In the genomic region with DNA sequence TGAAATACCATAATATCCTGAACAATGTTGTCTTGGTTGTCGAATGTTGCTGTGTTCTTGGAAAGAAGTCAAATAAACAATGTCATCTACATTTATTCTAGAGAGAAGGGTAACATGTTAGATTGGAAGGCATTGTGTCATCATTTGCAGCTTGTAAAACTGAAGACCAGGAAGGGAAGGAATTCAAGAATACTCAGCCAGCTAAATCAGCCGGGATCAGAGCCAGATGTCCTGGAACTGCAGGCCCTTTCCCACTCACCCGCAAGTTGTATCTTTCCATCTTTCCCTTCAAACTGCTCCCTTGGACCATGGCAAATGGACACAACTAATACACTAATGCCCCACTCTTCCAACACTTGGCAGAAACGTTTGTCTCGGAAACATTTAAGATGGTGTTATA, we compare ENCODE assay signal across 12 mouse cellular contexts.
DNase-seq lines count a peak whose midpoint lies in the region; ATAC-seq and TF ChIP-seq lines count a peak whose summit lies in the region.
"Had no signal": no experiment of that assay in that cellular context is flagged by ENCODE, and none has a peak within 500 bp of the region (broad histone marks: within the 10 kb centered on the region; RNA-seq: fewer than 3 reads in every experiment).

No protein-coding gene starts in this region.

- DNase-seq in cerebellum, adult 11 months = peak; percentile 40
- no peak for DNase-seq in cerebellum, postnatal 4 days (ENCODE audit: low spot score in 2 of 2)
- no peak for DNase-seq in limb, embryonic 10.5 days (ENCODE audit: low spot score)
- peak; percentile 9 for DNase-seq in brain, embryonic 14.5 days (ENCODE audit: low read depth)
- peak; percentile 12 for DNase-seq in embryonic facial prominence, embryonic 14.5 days (ENCODE audit: low spot score)
- no peak for DNase-seq in heart, adult 8-10 months (ENCODE audit: low spot score)
- no peak for DNase-seq in urinary bladder, postnatal 4 days (ENCODE audit: low spot score in 2 of 2)

- H3K9me3 ChIP-seq in limb, embryonic 13.5 days = no peaks in the 10 kb centered on the region
- H3K9me3 ChIP-seq in limb, embryonic 10.5 days (replicated peaks) = no peaks in the 10 kb centered on the region
- H3K9me3 ChIP-seq in embryonic facial prominence, embryonic 14.5 days (ENCODE audit: control insufficient read depth, low read length) = no peaks in the 10 kb centered on the region
- H3K9me3 ChIP-seq: forebrain, embryonic 13.5 days; limb, embryonic 12.5 days had no signal

- no peaks in the 10 kb centered on the region for H3K4me1 ChIP-seq in limb, embryonic 13.5 days
- peaks cover 6% of the 10 kb centered on the region for H3K4me1 ChIP-seq in limb, embryonic 10.5 days
- H3K4me1 ChIP-seq in embryonic facial prominence, embryonic 14.5 days (ENCODE audit: control insufficient read depth, insufficient read depth, low read length) = no peaks in the 10 kb centered on the region
- H3K4me1 ChIP-seq: forebrain, embryonic 13.5 days had no signal

- H3K27me3 ChIP-seq in limb, embryonic 13.5 days = peaks cover 26% of the 10 kb centered on the region
- peaks cover 75% of the 10 kb centered on the region for H3K27me3 ChIP-seq in limb, embryonic 10.5 days (ENCODE audit: low read depth, poor library complexity, severe bottlenecking)
- peaks cover 20% of the 10 kb centered on the region for H3K27me3 ChIP-seq in embryonic facial prominence, embryonic 14.5 days (replicated peaks; ENCODE audit: control insufficient read depth, insufficient read depth, low read length)

- no peak for ATAC-seq in limb, embryonic 13.5 days (ENCODE audit: low FRiP score, low read depth)
- no peak for ATAC-seq in embryonic facial prominence, embryonic 14.5 days (ENCODE audit: low read depth)
- ATAC-seq: inflammation-experienced regulatory T-cells, adult 6 months had no signal

- no peaks in the 10 kb centered on the region for H3K36me3 ChIP-seq in limb, embryonic 13.5 days
- H3K36me3 ChIP-seq in limb, embryonic 10.5 days = no peaks in the 10 kb centered on the region
- H3K36me3 ChIP-seq in embryonic facial prominence, embryonic 14.5 days (ENCODE audit: control insufficient read depth, insufficient read depth, low read length) = no peaks in the 10 kb centered on the region
- H3K36me3 ChIP-seq: limb, embryonic 12.5 days had no signal

- TF ChIP-seq CTCF in brain, embryonic 14.5 days (IDR thresholded peaks at IDR 0.05; ENCODE audit: borderline replicate concordance, extremely low read depth, insufficient read depth, insufficient read length) = no peak

- H3K9ac ChIP-seq in limb, embryonic 13.5 days = no peak overlapping the region
- no peak overlapping the region for H3K9ac ChIP-seq in embryonic facial prominence, embryonic 14.5 days (ENCODE audit: low read depth, low read length)
- H3K9ac ChIP-seq: forebrain, embryonic 13.5 days; limb, embryonic 12.5 days had no signal

- peak overlapping the region; percentile 39; the same call in 1 of the 2 replicates for H3K4me2 ChIP-seq in limb, embryonic 13.5 days (replicated peaks)
- peak overlapping the region; percentile 51 for H3K4me2 ChIP-seq in embryonic facial prominence, embryonic 14.5 days (ENCODE audit: low read depth, low read length)
- H3K4me2 ChIP-seq: heart, embryonic 11.5 days; limb, embryonic 12.5 days had no signal

- WGBS in limb, embryonic 13.5 days = 39% methylated on average over 5 of the region's 5 CpGs
- WGBS in limb, embryonic 10.5 days = 54% methylated on average over 5 of the region's 5 CpGs
- 36% methylated on average over 5 of the region's 5 CpGs for WGBS in embryonic facial prominence, embryonic 14.5 days

- TF ChIP-seq POLR2A in brain, embryonic 14.5 days (IDR thresholded peaks at IDR 0.05; ENCODE audit: borderline replicate concordance, extremely low read depth, insufficient read depth, insufficient read length, poor library complexity, severe bottlenecking) = no peak

- H3K27ac ChIP-seq in limb, embryonic 13.5 days = no peak overlapping the region
- H3K27ac ChIP-seq in limb, embryonic 10.5 days = no peak overlapping the region
- H3K27ac ChIP-seq in embryonic facial prominence, embryonic 14.5 days (replicated peaks; ENCODE audit: low read depth, low read length) = no peak overlapping the region
- H3K27ac ChIP-seq: forebrain, embryonic 13.5 days; limb, embryonic 12.5 days had no signal

- no peak overlapping the region for H3K4me3 ChIP-seq in limb, embryonic 13.5 days
- H3K4me3 ChIP-seq in limb, embryonic 10.5 days = no peak overlapping the region
- H3K4me3 ChIP-seq in embryonic facial prominence, embryonic 14.5 days (ENCODE audit: low read depth, low read length) = peak overlapping the region; percentile 17; the same call in 1 of the 2 replicates
- H3K4me3 ChIP-seq: limb, embryonic 12.5 days had no signal

Comparison
In these comparisons a context has a peak if more than half of its experiments do, and no peak if none do; other contexts are left out.
1. DNase-seq: peak in cerebellum, adult 11 months (single experiment), brain, embryonic 14.5 days (single experiment) and embryonic facial prominence, embryonic 14.5 days (single experiment); none in cerebellum, postnatal 4 days (0 of 2), limb, embryonic 10.5 days (single experiment), heart, adult 8-10 months (single experiment) and urinary bladder, postnatal 4 days (0 of 2).